Mouse (Mus musculus) liver, postnatal 0 days (tissue): ENCODE measurements around the gene Vmn1r183. TPM values are rescaled to one million over a fixed set of nuclear protein-coding genes. Genes with fewer than 3 reads are reported as not detected.
"Not testable (repeated sequence)": the region's sequence is repeated elsewhere in the genome, so short reads cannot be mapped to it uniquely, and the experiment has no call there.

Experiments used
- ATAC-seq: fragments of 200-750 bp; cut with Nextera tagmentation; 2 replicates; pipeline ENCODE4 v1.8.0; 2017; ENCODE audit warnings: mild to moderate bottlenecking, moderate library complexity
- DNase-seq: peaks from one replicate; pipeline ENCODE4 v3.0.0-alpha.2; 2016
- H3K27ac ChIP-seq: fragments of 300-500 bp; sonication (generic); 2 replicates; pipeline ENCODE4 v1.5.1; 2014; ENCODE audit warnings: antibody characterized with exemption, moderate library complexity, mild to moderate bottlenecking, low read depth
- H3K27me3 ChIP-seq: fragments of 300-500 bp; sonication (generic); 2 replicates; pipeline ENCODE4 v1.6.1; 2014; ENCODE audit warnings: low read length, control low read depth, mixed read lengths; ENCODE audit not compliant: insufficient read depth
- H3K36me3 ChIP-seq: fragments of 300-500 bp; sonication (generic); replicated peaks from 2 replicates; pipeline ENCODE4 v1.6.1; 2014; ENCODE audit warnings: mild to moderate bottlenecking, control low read depth, low read length, moderate library complexity, mixed read lengths; ENCODE audit not compliant: insufficient read depth
- H3K4me1 ChIP-seq: fragments of 300-500 bp; sonication (generic); 2 replicates; pipeline ENCODE4 v1.6.1; 2014; ENCODE audit warnings: antibody characterized with exemption, mild to moderate bottlenecking, control low read depth; ENCODE audit not compliant: insufficient read depth
- H3K4me2 ChIP-seq: fragments of 300-500 bp; sonication (generic); 2 replicates; pipeline ENCODE4 v1.6.1; 2014; ENCODE audit warnings: low read depth, mild to moderate bottlenecking, low read length, moderate library complexity, mixed read lengths
- H3K4me3 ChIP-seq: fragments of 300-500 bp; sonication (generic); 2 replicates; pipeline ENCODE4 v1.5.1; 2014; ENCODE audit warnings: low read depth, low read length
- H3K9ac ChIP-seq: fragments of 300-500 bp; sonication (generic); replicated peaks from 2 replicates; pipeline ENCODE4 v1.6.1; 2014; ENCODE audit warnings: mild to moderate bottlenecking, moderate library complexity
- H3K9me3 ChIP-seq: fragments of 300-500 bp; sonication (generic); 2 replicates; pipeline ENCODE4 v1.6.1; 2016; ENCODE audit warnings: mild to moderate bottlenecking, control low read depth, low read length, mixed read lengths
- CTCF ChIP-seq: sonication (generic); IDR thresholded peaks from 2 replicates; pipeline ENCODE4 v1.5.1; 2016; ENCODE audit warnings: antibody characterized with exemption, low read depth
- EP300 ChIP-seq: IDR thresholded peaks from 2 replicates; pipeline ENCODE4 v1.6.1; 2016; ENCODE audit warnings: antibody characterized with exemption, low read depth, mild to moderate bottlenecking
- WGBS: fragments of 180-500 bp; shearing (Covaris S2); extraction: QIAGEN DNeasy Blood & Tissue Kit; methylation state at CpG from one replicate; pipeline ENCODE4 v1.1.7; 2014; ENCODE audit not compliant: insufficient replicate concordance; 5-methylcytosine and 5-hydroxymethylcytosine counted together
- polyA plus RNA-seq: library from polyadenylated mRNA; unstranded; fragments of >200 nt; fragmentation: Nextera tagmentation; extraction: Ambion mirVana; gene quantifications from 2 replicates; pipeline ENCODE4 v1.2.1, GENCODE M21; 2015

Vmn1r183 gene
- polyA plus RNA-seq = not detected in 2 replicates

DNA sequence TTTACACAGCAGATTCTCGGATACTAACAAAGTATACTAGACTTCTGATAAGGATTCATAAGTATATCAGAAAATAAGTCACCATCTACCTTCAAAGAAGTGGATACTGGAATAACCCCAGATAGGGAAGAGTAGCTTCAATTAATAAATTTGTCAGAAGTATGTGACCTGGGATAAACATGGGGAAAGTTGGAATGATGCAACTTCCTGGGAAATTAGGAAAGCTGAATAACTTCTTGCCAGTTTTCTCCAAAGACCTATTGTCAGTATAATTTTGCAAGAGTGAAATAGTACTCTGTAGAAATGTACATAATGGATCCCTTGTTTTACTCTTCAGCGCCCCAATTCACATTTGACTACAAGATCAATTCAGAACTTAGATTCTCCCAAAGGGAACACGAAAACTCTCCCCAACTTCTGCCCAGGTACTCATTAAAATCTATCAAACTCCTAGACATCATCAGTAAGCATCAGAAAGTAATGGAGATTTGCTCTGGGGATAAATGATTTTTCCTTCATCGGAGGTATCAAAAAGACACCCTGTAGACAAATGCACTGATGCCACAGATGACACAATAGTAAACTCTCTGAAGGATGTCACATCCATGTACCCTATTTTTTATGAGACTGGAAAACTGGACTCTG, at the start of gene Vmn1r183:
Vmn1r183 (plus strand) TSS at position 595 of the 645 bp plus-strand sequence.
- H3K4me1 ChIP-seq = no peaks in the 10 kb centered on the region
- 73% methylated on average over 4 of the region's 4 CpGs for WGBS
- no peak within 1 kb of the TSS for H3K9ac ChIP-seq
- H3K36me3 ChIP-seq = no peaks in the 10 kb centered on the region
- H3K27ac ChIP-seq = no peak within 1 kb of the TSS
- H3K4me3 ChIP-seq = no peak within 1 kb of the TSS
- no peak for DNase-seq
- no peak for ATAC-seq
- TF ChIP-seq CTCF (no peak), EP300 (no peak)
- H3K4me2 ChIP-seq = no peak within 1 kb of the TSS
- H3K9me3 ChIP-seq = no peaks in the 10 kb centered on the region
- H3K27me3 ChIP-seq = no peaks in the 10 kb centered on the region

DNA sequence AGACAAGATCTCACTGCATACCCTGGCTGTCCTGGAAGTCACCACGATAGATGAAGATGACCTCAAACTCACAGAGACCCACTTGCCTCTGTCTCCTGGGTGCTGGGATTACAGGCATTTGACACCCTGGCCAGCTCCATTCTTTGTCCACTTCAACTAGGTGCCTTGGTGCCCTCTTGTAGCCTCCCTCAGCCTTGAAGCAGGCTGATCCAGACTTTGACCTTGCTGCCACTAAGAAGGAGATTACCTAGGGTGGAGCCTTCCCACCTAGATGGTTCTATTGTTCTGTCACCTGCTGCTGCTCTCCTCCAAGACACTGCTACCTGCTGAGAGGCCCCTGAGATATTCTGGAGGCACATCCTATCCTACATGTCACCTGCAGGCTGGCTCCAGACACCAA, 21.4 kb downstream of the Vmn1r183 start:
- not testable (repeated sequence) for H3K4me2 ChIP-seq, H3K27me3 ChIP-seq, DNase-seq, H3K9ac ChIP-seq, H3K36me3 ChIP-seq, H3K27ac ChIP-seq, H3K4me3 ChIP-seq, ATAC-seq, H3K4me1 ChIP-seq, H3K9me3 ChIP-seq
- 25% methylated on average over 1 of the region's 1 CpGs for WGBS

DNA sequence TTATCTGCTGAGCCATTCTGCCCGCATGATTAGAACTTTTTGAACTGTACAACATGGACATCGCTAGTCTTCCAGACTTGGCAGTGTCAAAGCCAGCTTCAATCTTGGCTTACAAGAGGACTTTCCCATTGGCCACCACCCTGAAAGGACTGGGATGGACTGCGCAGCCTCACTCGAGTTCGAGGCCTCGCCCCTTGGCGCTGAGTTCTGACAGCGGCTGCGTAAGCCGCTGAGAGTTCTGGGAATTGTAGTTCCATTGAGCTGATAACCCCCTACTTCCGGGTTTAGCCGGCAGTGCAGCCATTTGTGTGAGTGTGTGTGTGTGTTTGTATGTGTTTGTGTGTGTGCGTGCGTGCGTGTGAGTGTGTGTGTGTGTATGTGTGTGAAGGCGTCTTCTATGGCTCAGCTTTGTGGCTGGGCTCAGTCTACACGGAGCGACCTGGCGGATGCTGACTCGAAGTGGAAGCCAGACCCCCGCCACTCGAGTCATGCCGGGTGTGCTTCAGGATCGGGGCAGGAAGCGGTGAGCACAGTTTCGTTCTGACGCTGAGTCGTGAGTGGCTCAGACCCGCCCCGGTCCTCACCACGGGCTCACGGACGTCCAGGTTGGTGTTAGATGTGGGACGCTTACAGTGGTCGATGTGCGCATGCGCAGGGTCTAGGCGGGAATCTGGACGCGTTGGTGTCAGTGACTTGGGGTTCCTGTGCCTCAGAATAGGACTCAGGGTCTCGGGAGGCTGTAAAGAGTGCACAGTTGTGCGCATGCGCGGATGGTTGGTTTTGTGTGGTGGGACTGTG, 28.8 kb downstream of the Vmn1r183 start, which contains the start of gene Zfp180:
Zfp180 (plus strand) TSS at position 291 of the 798 bp plus-strand sequence.
- H3K4me3 ChIP-seq = peak within 1 kb of the TSS; percentile 98
- peak within 1 kb of the TSS; percentile 89 for H3K4me2 ChIP-seq
- peak; percentile 99 for ATAC-seq
- TF ChIP-seq CTCF (no peak), EP300 (no peak)
- no peaks in the 10 kb centered on the region for H3K27me3 ChIP-seq
- peaks cover 18% of the 10 kb centered on the region for H3K4me1 ChIP-seq
- DNase-seq = peak; percentile 93
- H3K36me3 ChIP-seq = peaks cover 5% of the 10 kb centered on the region; the same call in 1 of the 2 replicates
- no peaks in the 10 kb centered on the region for H3K9me3 ChIP-seq
- 20% methylated on average over 44 of the region's 44 CpGs for WGBS
- peak within 1 kb of the TSS; percentile 93 for H3K27ac ChIP-seq
- peak within 1 kb of the TSS; percentile 89 for H3K9ac ChIP-seq

DNA sequence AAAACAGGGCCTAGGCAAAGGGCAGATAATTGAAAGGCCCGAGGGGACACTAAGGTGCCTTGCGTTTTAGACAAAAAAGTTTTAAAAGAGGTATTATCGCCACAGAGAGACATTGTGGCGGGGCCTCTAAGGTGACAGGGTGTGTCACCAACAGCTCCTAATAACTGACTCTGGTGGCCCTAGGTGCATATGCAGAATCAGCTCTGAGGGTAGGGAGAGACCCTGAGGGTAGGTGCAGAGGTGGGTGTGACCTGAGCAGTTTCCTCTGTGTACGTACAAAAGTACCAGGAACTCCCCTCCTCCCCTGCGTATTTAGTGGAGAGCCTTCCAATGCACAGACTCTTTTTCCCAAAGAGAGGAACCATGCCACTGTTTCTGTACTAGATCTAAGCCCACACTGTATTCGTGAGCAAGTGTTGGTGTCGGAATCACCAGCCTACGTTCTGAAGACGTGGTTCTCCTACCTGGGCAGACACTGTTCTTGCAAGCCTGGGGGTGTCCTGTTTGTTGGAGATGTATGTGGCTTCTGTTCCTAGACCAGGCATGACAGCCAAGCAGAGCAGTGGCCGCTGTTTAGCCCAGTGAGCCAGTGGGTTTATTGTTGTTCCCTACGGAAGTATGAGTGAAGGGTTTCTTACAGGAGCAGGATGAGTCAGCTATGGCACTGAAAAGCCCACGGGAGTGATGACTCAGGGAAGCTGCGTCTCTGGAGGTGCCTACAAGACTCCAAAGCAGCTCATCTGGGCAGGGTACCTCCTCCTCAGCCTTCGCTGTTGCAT, 29.6 kb downstream of the Vmn1r183 start:
- Histone ChIP-seq H3K4me1 (peaks cover 18% of the 10 kb centered on the region), H3K4me2 (peak overlapping the region; percentile 89), H3K27ac (peak overlapping the region; percentile 93), H3K4me3 (peak overlapping the region; percentile 98), H3K9ac (peak overlapping the region; percentile 89), H3K36me3 (peaks cover 5% of the 10 kb centered on the region; the same call in 1 of the 2 replicates), H3K27me3 (no peaks in the 10 kb centered on the region), H3K9me3 (no peaks in the 10 kb centered on the region)
- WGBS = 35% methylated on average over 15 of the region's 15 CpGs
- ATAC-seq (peak; percentile 22), DNase-seq (peak; percentile 16)
- TF ChIP-seq CTCF (no peak), EP300 (no peak)

DNA sequence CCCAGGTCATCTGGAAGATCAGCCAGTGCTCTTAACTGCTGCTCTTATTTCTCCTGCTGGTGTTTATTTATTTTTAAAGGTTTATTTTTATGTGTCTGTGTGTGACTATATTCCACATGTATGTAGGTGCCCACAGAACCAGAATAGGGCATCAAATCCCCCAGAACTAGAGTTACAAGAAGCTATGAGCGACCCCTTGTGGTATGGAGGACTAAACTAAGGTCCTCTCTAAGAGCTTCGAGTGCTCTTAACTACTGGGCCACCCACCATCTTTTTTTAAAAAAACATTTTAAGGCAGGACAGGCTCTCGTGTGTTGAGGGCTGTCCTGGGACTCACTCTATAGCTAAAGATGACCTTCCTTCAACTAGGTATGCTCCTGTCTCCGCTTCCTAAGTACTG, 33.8 kb downstream of the Vmn1r183 start:
- Histone ChIP-seq H3K27ac (no peak overlapping the region), H3K4me3 (no peak overlapping the region), H3K27me3 (no peaks in the 10 kb centered on the region), H3K9me3 (no peaks in the 10 kb centered on the region), H3K9ac (no peak overlapping the region), H3K36me3 (peaks cover 8% of the 10 kb centered on the region; the same call in 1 of the 2 replicates), H3K4me2 (no peak overlapping the region), H3K4me1 (peaks cover 13% of the 10 kb centered on the region)
- ATAC-seq = no peak
- WGBS = 90% methylated on average over 4 of the region's 4 CpGs
- TF ChIP-seq EP300 = no peak
- no peak for TF ChIP-seq CTCF
- DNase-seq = peak; percentile 0
